Mouse (Mus musculus) T-helper 2 cell (primary cell): Measurements from ENCODE around the gene Arhgap8.
"Not testable (repeated sequence)": the region's sequence is repeated elsewhere in the genome, so short reads cannot be mapped to it uniquely, and the experiment has no call there.

Experiments
- in situ Hi-C: fragments of 300-600 bp; cut with MboI, MseI; formaldehyde crosslinking; loops from one replicate; pipeline ENCODE4 v1.15.1; 2025; ENCODE audit warnings: high pct_unique_total_duplicates

Gene Arhgap8

DNA sequence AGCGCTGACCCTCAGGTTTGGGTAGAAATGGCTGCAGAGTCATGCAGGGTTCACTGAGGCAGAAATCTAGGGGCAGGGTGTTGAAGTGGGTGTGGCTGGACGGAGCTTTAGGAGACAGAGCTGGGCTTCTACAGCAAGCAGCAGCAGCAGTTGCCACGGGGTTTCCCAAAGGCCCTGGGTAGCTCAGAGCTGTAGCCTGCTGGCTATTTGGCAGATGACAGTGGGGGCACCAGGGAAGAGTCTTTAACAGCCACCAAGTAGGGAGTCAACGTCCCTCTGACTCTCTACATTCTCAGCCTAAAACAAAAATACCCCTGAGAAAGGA lies 12.5 kb downstream of the Arhgap8 start:
- in situ Hi-C loops, result no loop called here

DNA sequence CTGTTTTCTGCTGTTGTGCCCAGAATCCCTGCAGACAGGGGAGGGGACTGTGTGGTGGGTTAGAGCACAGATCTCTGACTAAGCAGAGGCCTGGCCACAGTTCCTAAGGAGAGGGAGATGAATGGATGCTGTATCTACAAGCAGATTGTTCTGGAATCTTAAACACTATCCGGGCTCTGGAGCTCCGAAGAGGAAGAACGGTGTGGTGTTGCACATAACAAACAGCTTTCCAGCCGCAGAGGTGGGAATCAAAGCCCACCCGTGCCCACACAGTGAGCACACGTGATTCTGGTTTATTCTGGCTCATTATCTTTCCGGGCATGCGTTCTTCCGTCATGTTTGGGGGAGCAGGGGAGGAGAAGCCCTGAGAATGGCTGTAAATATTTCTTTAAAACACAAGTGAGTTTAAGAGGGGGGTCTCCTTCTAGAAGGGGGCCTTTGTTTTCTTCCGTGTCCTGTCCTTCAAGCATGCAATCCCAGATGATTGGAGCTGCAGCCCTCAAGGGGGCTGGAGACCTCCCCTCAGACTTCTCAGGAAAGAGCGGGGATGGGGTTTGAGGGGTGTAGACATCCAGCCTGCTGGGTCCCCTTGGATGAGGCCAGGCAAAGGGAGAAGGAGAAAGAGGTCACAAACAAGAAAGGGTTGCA lies 16.6 kb downstream of the Arhgap8 start:
- in situ Hi-C loops, result no loop called here

DNA sequence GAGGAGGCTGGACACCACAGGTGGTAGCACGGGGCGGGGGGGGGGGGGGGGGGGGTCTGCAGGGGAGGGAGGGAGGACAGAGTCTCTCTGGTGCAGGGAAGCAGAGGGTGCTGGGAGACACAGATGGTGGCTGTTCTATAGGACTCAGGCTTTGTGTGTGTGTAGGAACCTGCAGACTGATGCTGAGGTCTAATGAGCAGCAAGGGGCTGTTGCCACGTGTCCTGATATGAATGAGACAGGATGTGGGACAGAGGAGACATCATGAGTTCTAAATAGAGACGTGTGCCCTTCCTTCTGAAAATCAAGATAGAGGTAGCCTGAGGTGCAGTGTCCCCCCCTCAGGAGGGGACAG lies 17.1 kb downstream of the Arhgap8 start:
- in situ Hi-C loops, result no loop called here

DNA sequence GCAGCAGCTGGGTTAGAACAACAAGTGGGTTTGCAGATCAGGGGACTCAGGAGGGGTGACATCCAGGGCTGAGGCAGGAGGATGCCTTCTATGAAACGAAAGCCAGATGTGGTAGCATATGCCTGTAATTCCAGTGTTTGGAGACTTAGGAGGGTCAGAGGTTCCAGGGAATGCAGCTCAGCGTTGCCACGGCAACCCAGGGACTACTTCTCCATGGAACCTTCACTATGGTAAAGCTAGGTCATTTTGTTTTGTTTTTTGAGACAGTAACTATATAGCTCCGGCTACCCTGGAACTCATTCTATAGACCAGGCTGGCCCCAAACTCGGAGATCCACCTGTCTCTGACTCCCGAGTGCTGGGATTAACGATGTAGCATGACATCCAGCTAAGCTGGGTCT lies 18.4 kb downstream of the Arhgap8 start:
- in situ Hi-C loops, result no loop called here

DNA sequence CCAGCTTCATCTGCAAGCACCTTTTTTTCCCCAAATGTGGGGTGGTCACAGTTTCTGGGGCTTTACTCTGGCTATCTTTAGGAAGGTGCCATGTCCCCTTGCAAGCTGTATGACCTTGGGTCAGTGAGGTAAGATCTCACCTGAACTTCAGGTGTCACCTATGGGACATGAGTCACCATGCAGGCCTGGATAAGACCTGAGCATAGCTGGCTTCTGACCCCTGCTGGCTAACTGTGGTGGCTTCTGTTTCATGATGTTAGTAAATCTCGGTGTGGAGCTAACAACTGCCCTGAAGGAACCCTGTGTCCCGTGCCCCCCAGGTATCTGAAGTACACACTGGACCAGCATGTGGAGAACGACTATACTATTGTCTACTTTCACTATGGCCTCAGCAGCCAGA lies 21.7 kb downstream of the Arhgap8 start:
- in situ Hi-C loops, result no loop called here

DNA sequence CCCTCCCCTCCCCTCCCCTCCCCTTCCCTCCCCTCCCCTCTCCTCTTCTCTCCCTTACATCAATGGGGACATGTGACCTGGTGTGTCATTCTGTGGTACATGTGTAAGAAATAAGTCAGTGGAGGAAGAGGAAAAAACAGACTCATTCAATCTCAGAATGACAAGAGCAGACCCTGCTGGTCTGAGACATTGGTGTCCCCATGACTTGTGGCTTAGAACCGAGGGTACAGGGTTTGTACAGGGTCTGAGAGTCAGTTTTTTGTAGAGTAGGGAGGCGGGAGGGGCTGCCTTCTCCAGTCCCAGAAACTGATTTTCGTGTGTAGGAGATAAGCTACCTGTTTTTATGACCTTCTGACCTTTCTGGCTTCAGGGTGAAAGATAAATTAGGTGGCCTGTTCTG lies 23.5 kb downstream of the Arhgap8 start:
- in situ Hi-C loops, result no loop called here

DNA sequence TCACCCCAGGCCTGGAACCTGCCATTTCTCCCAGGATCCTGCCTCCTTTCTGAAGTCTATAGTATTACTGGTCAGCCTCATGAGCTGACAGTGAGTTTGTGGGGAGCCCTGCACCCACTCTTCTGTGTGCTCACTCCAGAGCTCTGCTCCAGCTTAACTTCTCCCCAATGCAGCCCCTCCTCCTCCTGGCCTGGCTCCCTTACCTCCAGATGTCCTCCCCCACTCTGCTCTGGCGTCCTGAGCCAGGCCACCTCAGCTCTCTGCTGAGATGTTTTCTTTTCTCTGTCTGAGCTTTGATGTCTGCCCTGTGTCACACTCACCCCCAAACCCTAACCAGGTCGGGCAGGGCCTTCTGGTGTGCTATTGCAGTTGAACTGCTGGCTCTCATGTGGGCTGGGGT lies 24.5 kb downstream of the Arhgap8 start:
- in situ Hi-C loops, result no loop called here

DNA sequence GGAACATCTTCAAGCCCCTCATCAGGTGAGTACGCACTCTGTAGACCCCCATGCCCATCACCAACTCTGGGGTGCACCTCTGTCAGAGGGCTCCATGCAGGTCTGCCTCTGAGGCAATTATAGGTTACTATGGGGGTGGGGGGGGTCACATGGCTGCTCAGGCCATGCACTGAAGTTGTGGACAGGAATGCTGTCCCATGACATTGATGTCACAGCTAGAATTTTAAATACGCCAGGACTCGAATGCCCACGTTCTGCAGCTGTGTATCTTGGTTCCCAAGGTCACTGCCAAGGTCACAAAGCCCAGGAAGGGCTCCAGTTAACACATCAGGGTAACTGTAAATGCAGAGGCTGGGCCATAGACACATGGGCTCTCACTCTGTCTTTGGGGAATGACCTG lies 26.0 kb downstream of the Arhgap8 start:
- in situ Hi-C loops, result no loop called here

DNA sequence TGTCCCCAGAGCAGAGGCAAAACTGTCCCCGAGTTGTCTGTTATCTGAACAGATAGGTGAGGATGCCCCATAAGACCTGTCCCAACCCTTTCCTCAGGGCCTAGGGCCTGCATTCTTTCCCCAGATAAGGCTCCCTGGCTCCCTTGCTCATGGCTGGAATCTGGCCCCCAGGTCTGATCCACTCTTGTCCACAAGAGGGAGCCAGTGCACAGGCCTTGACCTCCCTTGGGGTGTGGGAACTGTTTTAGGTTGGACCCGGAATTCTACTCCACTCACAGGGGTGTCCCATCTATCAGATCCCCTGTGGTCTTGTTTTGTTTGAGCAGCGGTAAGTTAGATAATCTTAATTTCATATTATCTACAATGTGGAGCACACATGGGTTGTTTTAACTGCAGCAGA lies 35.1 kb downstream of the Arhgap8 start:
- in situ Hi-C loops, result no loop called here

DNA sequence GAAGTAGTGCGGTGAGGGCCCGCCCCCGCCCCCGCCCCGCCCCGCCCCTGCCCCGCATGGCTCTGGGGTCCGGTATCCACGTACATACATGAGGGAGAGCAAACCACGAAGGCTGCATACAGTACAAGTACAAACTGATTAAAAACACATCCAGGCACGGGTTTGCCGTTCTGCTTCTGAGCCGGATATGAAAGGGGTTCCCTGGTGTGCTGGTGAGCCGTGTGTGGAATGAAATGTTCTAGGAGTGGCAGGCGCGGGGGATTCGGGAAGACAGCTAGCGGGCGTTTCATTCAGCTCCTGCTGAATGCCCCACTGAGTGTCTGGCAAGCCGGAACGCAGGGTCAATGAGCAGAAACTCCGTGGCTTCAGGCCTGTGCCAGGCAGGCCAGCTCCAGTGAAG lies 36.6 kb downstream of the Arhgap8 start:
- in situ Hi-C loops, result no loop called here

DNA sequence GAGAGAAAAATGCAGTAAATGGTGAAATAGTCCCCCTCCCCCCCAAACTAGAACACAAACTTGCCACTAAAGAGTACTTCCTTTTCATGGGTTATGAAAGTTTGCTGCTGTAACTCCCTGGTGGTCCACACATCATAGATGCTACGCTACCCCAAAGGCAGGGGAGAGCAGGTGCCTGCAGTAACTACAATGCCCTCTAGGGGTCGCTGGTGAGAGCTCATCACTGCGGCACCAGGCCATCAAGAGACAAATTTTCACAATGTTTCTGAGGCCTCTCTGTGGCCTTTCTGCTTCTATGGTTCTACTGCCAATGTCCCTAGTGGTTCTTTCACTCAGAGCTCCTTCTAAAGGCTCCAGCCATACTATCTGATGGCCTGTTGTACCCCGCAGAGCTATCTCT lies 38.6 kb downstream of the Arhgap8 start:
- in situ Hi-C loops, result no loop called here

DNA sequence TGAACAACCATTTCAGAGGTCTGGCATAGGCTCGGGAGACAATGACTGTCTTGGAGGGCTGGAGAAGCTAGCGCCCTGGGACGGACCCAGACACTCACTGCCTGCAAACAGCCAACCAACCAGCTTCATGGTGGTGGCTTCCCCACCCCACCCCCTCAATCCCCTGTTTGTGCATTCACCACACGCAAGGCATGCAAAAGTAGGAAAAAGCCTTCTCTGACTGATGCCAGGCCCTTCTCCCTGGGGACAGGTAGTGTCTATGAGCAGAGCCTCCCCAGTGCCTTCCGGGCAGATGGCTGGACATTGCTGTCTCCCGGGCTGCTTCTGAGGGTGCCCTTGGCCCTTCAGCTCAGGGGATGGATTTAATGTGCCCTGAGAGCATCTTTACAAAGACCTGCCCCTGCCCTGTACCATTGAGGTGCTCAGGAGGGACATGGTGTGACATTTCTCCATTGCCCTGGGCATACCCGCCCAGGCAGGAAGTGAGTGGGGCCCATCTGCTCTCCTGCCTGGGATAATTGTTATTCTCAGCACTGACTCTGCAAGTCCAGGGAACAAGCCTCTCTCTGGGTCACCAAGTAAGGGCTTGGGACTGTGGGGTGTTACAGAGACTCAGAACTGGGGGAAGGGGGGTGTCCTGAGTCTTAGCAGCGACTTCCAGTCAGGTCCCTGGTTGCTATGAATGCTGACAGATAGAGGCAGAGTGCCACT lies 43.0 kb downstream of the Arhgap8 start:
- in situ Hi-C loops, result no loop called here

DNA sequence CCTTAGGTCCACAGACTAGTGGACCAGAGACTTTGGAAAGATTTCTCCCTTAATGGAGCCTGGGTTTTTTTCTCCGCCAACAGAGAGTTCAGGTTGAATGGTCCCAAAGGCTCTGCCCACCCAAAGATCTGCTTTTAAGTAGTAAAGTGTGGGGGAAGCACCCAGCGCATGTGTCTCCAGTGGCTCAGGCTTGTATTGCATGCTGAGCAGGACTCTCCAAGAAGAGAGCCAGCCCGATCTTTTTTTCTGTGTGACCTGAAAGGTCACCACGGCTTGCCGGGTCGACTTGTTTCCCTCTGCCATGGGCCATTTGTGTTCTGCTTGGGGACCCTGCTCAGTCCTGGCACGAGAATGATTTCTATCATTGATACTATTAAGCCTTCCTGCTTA lies 43.6 kb downstream of the Arhgap8 start:
- in situ Hi-C loops, result no loop called here

DNA sequence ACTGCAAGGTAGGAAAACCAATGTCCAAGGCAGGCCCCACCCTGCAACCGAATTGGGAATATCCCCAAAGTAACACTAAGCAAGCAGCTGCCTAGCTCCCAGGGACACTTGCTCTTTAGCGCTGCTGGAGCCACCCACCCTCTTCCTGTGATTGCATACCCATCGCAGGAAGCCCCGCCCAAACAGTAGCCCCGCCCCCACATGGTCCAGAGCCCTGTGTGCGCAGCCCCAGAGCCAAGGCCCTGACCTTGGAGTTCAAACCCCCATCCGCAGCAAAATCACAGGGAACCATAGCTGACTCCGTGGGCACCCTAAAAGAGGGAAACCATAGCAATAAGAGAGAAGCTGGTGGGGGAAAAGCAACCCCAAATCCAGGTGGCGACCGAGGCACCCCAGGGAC lies 46.8 kb downstream of the Arhgap8 start:
- in situ Hi-C loops, result no loop called here

DNA sequence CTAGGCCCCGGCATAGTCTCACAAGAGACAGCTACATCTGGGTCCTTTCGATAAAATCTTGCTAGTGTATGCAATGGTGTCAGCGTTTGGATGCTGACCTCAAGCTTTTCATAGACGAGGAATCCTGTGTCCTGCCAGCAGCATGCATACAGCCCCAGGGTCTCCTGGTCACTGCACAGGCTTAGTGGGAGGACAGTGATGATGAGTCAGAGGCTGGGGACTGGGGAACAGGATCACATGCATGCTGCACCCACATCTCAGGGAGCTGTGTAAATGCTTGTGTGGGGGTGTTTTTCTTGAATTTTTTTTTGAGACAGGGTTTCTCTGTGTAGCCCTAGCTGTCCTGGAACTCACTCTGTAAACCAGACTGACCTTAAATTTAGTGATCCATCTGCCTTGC lies 48.7 kb downstream of the Arhgap8 start:
- in situ Hi-C loops, result not testable (repeated sequence)

DNA sequence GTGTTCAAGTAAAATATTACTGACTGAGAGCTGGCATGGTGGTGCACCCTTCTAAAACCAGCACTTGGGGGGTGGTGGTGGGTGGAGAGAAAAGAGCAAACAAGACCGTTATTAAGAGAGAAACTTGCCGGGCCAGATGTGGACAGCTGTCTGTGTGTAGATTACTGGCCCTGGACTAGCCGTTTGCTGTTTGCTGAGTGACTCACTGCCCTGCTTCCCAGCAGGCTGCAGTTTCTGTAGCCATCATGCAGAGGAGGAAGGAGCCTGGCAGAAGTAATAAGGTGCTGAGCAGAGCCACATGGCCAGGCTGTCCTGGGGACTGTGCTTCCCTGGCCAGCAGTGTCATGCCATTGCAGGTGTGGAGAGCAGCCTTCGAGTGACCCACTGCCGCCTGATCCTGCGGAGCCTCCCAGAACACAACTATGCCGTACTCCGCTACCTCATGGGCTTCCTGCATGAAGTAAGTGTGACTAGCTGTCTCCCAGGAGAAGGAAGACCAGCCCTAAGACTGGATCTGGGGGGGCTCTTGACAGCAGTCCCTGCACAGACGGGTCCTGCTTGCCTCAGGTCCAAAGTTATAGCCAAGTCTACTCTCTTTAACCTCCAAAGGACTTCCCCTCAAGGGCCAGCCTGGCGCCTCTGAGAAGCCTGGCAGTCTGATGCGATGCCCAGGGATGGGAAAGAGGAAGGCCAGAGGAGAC lies 49.9 kb downstream of the Arhgap8 start:
- in situ Hi-C loops, result no loop called here

DNA sequence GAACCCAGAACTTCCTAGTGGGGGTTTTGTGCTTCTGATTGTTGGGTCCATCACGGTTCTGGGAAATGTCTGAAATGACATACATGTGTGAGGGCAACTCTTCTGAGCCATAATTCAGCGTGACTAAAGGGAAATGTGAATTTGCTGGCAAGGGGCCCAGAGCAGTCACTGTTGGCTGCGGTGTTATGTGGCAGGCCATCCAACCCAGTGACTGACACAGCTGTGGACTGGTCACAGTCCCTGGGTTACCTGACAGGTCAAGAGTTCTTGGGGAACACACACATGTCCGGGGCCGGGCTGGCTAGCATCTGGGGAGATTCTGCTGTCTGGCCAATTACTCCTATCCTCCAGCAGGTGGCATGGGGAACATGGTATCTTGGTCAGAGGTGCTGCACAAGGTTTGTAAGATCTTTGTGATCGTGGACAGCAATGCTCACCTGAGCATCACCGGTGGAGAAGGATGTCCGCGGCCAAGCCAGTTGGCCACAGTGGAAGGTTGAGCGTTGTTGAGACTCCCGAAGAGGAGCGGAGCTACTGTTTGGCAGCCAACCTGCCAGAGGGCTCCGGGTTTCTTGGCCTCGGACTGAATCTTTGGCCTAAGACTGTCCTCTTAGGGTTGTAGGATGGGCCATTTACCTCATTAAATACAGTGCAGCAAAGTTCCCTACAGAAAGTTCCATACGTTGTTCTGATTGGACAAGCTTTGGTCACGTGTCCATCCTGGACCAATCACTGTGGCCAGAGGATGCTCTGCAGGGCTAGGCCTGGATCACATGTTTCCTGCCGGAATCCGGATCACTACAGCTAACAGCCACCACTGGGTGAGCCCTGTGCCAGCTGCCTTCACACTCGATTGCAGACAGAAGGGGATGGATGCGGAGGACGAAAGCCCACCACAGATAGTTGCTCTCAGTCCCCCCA lies 52.6 kb downstream of the Arhgap8 start:
- in situ Hi-C loops, result no loop called here

DNA sequence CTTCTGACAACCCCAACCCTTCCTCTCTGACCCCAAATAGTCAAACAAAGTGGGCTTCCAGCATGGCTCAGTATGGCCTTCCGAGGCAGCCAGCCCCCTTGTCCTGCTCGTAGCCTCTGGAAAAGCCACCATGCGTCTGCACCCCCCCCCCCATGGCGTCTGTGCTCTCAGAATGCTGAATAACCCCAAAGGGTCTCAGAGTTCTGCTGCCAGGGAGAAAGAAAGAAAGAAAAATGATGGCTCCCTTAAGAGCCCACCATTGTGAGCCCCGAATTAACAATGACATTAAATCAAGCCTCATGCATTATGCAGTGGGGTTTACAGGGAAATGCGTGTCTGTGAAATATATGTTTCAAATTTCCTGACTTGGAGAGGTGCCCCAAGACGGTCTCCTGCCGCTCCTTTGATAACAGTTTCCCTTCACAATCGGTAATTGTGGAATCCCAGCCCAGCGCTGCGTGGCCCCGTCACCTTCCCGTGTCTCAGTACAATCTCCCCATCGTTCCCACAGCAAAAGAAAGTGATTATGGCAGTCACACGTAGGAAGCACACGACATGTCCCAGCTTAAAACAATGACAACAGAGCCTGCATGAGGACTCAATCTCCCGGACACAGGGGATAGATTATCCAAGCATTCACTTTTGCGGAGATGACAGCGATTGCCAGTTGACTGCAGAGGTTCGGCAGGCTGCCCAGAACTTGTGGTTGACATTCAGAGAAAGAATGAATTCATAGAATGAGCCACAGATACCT lies 55.7 kb downstream of the Arhgap8 start:
- in situ Hi-C loops, result no loop called here

DNA sequence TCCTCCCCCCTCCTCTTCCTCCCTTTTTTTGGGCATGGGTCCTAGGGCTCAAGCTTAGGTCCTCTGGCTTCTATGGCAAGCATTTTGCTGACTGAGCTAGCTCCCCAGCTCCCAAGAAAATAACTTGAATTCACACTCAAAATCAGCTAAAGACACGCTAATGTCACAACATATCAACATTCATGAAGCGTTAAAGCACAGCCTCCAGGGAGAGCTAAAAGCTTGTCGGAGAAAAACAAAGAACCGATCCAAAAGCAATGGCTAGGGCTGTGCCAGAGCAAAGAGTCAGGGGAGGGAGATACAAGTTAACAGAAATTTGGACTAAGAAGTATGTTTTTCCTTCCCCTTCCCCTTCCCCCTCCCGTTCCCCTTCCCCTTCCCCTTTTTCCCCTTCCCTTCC lies 58.7 kb downstream of the Arhgap8 start:
- in situ Hi-C loops, result no loop called here

DNA sequence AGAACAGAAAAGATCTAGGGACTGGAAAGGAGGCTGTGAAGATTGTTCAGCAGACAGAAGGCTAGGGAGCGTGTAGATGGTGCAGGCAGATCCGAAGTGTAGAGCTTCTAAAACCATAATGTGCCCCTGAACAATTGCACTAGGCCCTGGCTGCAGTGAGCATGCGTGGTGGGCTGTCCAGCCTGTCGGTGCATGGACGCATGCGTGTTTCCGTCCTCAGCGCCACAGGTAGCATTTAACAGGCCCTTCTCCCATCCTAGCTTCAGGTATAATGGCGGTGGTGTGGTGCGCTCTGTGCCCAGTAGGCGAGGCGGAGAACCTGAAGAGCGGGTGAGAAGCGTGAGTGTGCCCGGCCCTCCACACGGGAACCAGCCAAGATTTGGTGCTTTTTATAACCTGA lies 65.0 kb downstream of the Arhgap8 start:
- in situ Hi-C loops, result no loop called here

DNA sequence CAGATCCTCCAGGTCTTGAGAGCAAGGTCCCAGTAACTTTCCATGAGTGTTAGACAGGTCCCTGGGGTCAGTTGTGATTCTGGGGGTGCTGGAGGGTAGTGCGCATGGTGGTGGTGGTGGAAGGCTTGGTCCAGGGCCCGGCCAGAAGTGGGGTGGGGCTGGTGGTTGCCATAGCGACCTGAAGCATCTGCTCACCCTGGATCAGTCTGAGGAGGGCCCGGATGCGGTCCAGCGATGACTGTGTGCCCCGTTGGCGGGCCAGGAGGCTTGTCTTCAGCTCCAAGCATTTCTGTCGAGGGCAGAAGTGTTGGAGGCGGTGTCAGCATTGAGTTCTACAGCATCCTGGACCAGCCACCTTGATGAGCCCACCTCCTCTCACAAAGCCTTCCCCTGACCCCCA lies 67.3 kb downstream of the Arhgap8 start:
- in situ Hi-C loops, result no loop called here

DNA sequence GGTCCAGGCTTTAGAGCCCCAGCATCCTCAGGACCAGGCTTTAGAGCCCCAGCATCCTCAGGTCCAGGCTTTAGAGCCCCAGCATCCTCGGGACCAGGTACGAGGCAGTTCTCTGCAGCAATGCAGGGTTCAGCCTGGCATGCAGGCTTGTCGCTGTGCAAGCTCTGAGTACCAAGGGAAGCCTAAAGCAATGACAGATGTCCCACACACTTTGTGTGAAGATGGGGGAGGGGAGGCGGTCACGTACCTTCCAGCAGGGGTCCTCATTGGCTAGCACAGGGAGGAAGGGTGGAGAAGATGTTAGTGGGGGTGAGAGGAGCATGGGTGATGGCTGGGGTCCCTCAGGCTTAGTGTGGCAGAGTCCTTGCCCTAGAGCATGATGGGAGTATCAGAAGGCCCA lies 73.8 kb downstream of the Arhgap8 start:
- in situ Hi-C loops, result no loop called here
